8 mouse cellular contexts compared by ENCODE assay signal in genomic region chr13:113793637-113794036, GRCm38 (mm10). TPM values are rescaled to one million over a fixed set of nuclear protein-coding genes. Genes with fewer than 3 reads are reported as not detected.
A peak's percentile ranks its signal among the peaks of the same experiment; 100 is the strongest.
DNase-seq lines count a peak whose midpoint lies in the region; ATAC-seq and TF ChIP-seq lines count a peak whose summit lies in the region.

No protein-coding gene starts in this region.

- H3K4me1 ChIP-seq in heart, adult 2 months (ENCODE audit: control insufficient read depth, insufficient read depth, low read length), result peaks cover 3% of the 10 kb centered on the region
- peaks cover 27% of the 10 kb centered on the region for H3K4me1 ChIP-seq in forebrain, embryonic 13.5 days
- H3K4me1 ChIP-seq in liver, embryonic 14.5 days (replicated peaks; ENCODE audit: control insufficient read depth in 2 of 2, insufficient read depth in 2 of 2, low read length in 1 of 2), result peaks cover 5 to 14% of the 10 kb centered on the region in 2 experiments

- no peaks in the 10 kb centered on the region for H3K79me2 ChIP-seq in heart, adult 2 months (replicated peaks; ENCODE audit: control insufficient read depth, insufficient read depth, low read length)
- H3K79me2 ChIP-seq in C2C12 (ENCODE audit: control insufficient read depth, insufficient read depth), result peaks cover 26% of the 10 kb centered on the region

- peak overlapping the region; percentile 81 for H3K4me3 ChIP-seq in heart, adult 2 months
- peak overlapping the region; percentile 66 for H3K4me3 ChIP-seq in C2C12 (ENCODE audit: insufficient read depth, poor library complexity, severe bottlenecking)
- H3K4me3 ChIP-seq in forebrain, embryonic 13.5 days, result peak overlapping the region; percentile 75
- peak overlapping the region; percentile 64 to 82 for H3K4me3 ChIP-seq in liver, embryonic 14.5 days (ENCODE audit: insufficient read depth in 1 of 2, low read depth in 2 of 2, low read length in 2 of 2)

- no peaks in the 10 kb centered on the region for H3K9me3 ChIP-seq in forebrain, embryonic 13.5 days (replicated peaks)
- no peaks in the 10 kb centered on the region for H3K9me3 ChIP-seq in liver, embryonic 14.5 days (ENCODE audit: control insufficient read depth, low read length)

- H3ac ChIP-seq in C2C12 (ENCODE audit: control insufficient read depth, insufficient read length, low read depth), result peak overlapping the region; percentile 52

- DNase-seq in heart, adult 2 months, result no peak
- no peak for DNase-seq in heart, adult 18-20 months
- DNase-seq in liver, embryonic 14.5 days (ENCODE audit: low read depth in 3 of 3, low spot score in 3 of 3), result no peak
- no peak for DNase-seq in adrenal gland, postnatal 10 days
- DNase-seq in ovary, postnatal 36 days (ENCODE audit: low spot score), result no peak
- no peak for DNase-seq in left cerebral cortex, adult 11 months (ENCODE audit: low spot score)

- no peaks in the 10 kb centered on the region for H3K36me3 ChIP-seq in heart, adult 2 months (ENCODE audit: control insufficient read depth, insufficient read depth, low read length)
- no peaks in the 10 kb centered on the region for H3K36me3 ChIP-seq in C2C12 (ENCODE audit: control insufficient read depth, insufficient read depth)
- no peaks in the 10 kb centered on the region for H3K36me3 ChIP-seq in forebrain, embryonic 13.5 days (ENCODE audit: poor library complexity, severe bottlenecking)
- no peaks in the 10 kb centered on the region for H3K36me3 ChIP-seq in liver, embryonic 14.5 days (replicated peaks; ENCODE audit: control insufficient read depth, insufficient read depth, low read depth)

- H3K79me3 ChIP-seq in C2C12 (ENCODE audit: low read depth), result peaks cover 10% of the 10 kb centered on the region

- no peak for TF ChIP-seq POLR2A in heart, adult 2 months (IDR thresholded peaks at IDR 0.05; ENCODE audit: insufficient read depth, low read depth, low read length)

- H3K27me3 ChIP-seq in heart, adult 2 months (ENCODE audit: control insufficient read depth, insufficient read depth, low read length), result no peaks in the 10 kb centered on the region
- no peaks in the 10 kb centered on the region for H3K27me3 ChIP-seq in C2C12 (ENCODE audit: control insufficient read depth, insufficient read depth, insufficient read length)
- H3K27me3 ChIP-seq in forebrain, embryonic 13.5 days, result no peaks in the 10 kb centered on the region
- no peaks in the 10 kb centered on the region for H3K27me3 ChIP-seq in liver, embryonic 14.5 days (ENCODE audit: control insufficient read depth, insufficient read depth, low read length)

- peak overlapping the region; percentile 95 for H3K9ac ChIP-seq in heart, adult 2 months (ENCODE audit: low read depth, low read length)
- H3K9ac ChIP-seq in forebrain, embryonic 13.5 days, result peak overlapping the region; percentile 92
- H3K9ac ChIP-seq in liver, embryonic 14.5 days (replicated peaks), result peak overlapping the region; percentile 86

- H3K4me2 ChIP-seq in forebrain, embryonic 13.5 days, result peak overlapping the region; percentile 80
- peak overlapping the region; percentile 93 for H3K4me2 ChIP-seq in liver, embryonic 14.5 days (ENCODE audit: low read depth)

- TF ChIP-seq EP300 in heart, adult 2 months (IDR thresholded peaks at IDR 0.05; ENCODE audit: insufficient read depth, low read depth, low read length), result no peak
- no peak for TF ChIP-seq EP300 in liver, embryonic 14.5 days (IDR thresholded peaks at IDR 0.05; ENCODE audit: low read depth)

- WGBS in heart, adult 2 months, result 65% methylated on average over 9 of the region's 9 CpGs
- 83% methylated on average over 9 of the region's 9 CpGs for WGBS in forebrain, embryonic 13.5 days
- 48% methylated on average over 9 of the region's 9 CpGs for WGBS in liver, embryonic 14.5 days (ENCODE audit: insufficient replicate concordance)

- intact Hi-C loops in heart, adult 2 months (cut with DNase I), result loop anchor here (2.0 to 5.0 kb wide), 3 partner anchors 71 to 594 kb away; partner anchors contain the start of gene Ndufs4

- no peak for TF ChIP-seq CTCF in heart, adult 2 months (IDR thresholded peaks at IDR 0.05)
- no peak for TF ChIP-seq CTCF in C2C12 (IDR thresholded peaks at IDR 0.05; ENCODE audit: control insufficient read depth, insufficient read depth, insufficient read length)
- TF ChIP-seq CTCF in liver, embryonic 14.5 days (IDR thresholded peaks at IDR 0.05; ENCODE audit: low read depth), result no peak

- ATAC-seq in forebrain, embryonic 13.5 days, result no peak
- no peak for ATAC-seq in liver, embryonic 14.5 days (ENCODE audit: insufficient read depth)

- H3K27ac ChIP-seq in heart, adult 2 months, result peak overlapping the region; percentile 95
- peak overlapping the region; percentile 82 for H3K27ac ChIP-seq in forebrain, embryonic 13.5 days
- H3K27ac ChIP-seq in liver, embryonic 14.5 days, result peak overlapping the region; percentile 78

TF ChIP-seq in C2C12, 6 proteins besides CTCF, POLR2A, EP300 and RAD21:
- TF ChIP-seq FOSL1 (IDR thresholded peaks at IDR 0.05; ENCODE audit: insufficient read depth, low read length, poor library complexity, severe bottlenecking) (no peak), USF1 (IDR thresholded peaks at IDR 0.05; ENCODE audit: low read depth) (no peak), CEBPB (IDR thresholded peaks at IDR 0.05; ENCODE audit: low read depth) (no peak), MAX (IDR thresholded peaks at IDR 0.05) (no peak), MYOG (IDR thresholded peaks at IDR 0.05; ENCODE audit: control insufficient read depth, extremely low read depth, insufficient read length) (no peak), MYOD1 (IDR thresholded peaks at IDR 0.05; ENCODE audit: control insufficient read depth, insufficient read length, low read depth) (no peak)

RNA-seq across cellular contexts. Expression of gene Arl15, which starts 0.7 kb away (rescaled TPM):
- 1 to 10 TPM; 9.1 to 9.6 TPM for total RNA-seq in heart, adult 2 months (2021)
- 3.2 and 8.1 TPM in 2 replicates for polyA plus RNA-seq in heart, adult 2 months (2012; rRNA removed)
- 1 to 10 TPM; 6.4 to 7.5 TPM for total RNA-seq in heart, adult 18-20 months (2021)
- 3.5 TPM for polyA plus RNA-seq in C2C12 (2012; fragmentation: generic; extraction: Trizol)
- 17.8 and 18.3 TPM in 2 replicates for polyA plus RNA-seq in forebrain, embryonic 13.5 days (2015; fragmentation: Nextera tagmentation; extraction: Ambion mirVana)
- 1.9 and 2.0 TPM in 2 replicates for polyA plus RNA-seq in liver, embryonic 14.5 days (2012; rRNA removed)
- polyA plus RNA-seq in liver, embryonic 14.5 days (2014; fragmentation: Nextera tagmentation; extraction: Ambion mirVana), result 2.6 and 3.0 TPM in 2 replicates
- 10 to 100 TPM; 24.1 to 25.5 TPM for total RNA-seq in adrenal gland, postnatal 10 days (2021)
